Mouse (Mus musculus): ENCODE data around the gene Gm15517.

- no peak for TF ChIP-seq CTCF (IDR thresholded peaks at IDR 0.05; ENCODE audit: low read depth)
- TF ChIP-seq EP300 (IDR thresholded peaks at IDR 0.05; ENCODE audit: low read depth) = no peak
Observed at GRCm38 (mm10) chr7:44269397-44269796, 8.2 kb downstream of the Gm15517 start.
